Mouse (Mus musculus) fibroblast of lung, adult 2 months (primary cell): ENCODE data around the gene Gm8159.
"Not testable (repeated sequence)": the region's sequence is repeated elsewhere in the genome, so short reads cannot be mapped to it uniquely, and the experiment has no call there.

Source experiments
- DNase-seq: peaks from one replicate; pipeline ENCODE4 v3.0.0-alpha.2; 2011; ENCODE audit warnings: low read depth

Gm8159 gene

DNA sequence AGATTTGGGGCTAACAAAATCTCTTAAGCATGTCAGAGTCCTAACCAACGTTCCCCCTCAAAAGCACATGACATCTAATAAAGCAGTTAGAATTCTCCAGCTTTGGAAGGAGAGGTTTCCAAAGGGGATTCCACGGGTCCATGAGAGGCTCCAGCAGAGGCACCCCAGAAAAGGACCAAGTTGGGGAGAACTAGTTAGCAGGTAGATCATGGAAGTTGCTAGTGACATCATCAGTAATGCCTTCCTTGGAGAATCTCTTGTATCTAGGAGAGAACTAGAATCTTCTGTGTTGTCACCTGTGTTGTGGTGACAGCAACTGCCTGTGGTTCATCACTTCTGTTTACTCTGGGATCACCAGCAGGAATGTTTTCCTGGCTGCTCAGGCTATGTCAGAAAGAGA lies at the start of gene Gm8159:
Gm8159 (plus strand) TSS at position 301 of the 400 bp plus-strand sequence.
- not testable (repeated sequence) for DNase-seq

DNA sequence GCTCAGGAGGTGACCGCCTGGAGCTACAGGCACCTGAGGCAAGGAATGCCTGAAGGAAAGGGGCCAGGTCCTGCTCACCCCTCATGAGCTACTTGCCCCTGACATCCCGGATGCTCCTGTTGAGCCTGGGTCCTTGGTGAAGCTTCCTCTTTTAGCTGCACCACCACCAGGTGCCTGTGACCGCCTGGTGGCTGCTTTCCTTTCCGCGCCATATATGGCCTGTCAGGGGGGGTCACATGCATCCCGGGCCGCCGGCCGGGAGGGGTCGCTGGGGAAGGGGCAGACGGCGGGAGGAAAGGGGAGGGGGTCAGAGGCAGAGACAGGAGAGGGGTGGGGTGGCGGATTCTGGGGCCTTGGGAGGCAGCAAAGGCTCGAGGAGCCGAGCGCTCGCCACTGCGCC lies 17.2 kb downstream of the Gm8159 start:
- not testable (repeated sequence) for DNase-seq

DNA sequence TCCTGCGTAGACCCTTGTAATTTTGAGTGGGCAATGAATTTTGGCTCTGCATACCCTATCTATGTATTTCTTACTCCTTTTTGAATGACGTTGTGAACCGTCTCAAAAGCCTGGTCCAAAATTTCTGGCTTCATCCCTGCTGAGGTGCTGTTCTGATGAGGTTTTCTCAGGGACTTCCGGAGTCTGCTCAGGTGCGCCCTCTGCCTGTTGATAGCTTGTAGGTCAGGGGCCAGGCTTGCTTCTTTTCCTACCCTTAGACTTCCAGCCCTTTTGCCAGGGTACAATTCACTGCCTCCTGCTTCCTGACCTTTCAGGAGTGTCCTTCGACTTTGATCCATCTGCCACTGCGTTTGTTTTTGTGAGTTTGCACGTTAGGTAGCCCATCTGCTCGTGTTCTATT lies 18.2 kb downstream of the Gm8159 start:
- DNase-seq, result not testable (repeated sequence)

DNA sequence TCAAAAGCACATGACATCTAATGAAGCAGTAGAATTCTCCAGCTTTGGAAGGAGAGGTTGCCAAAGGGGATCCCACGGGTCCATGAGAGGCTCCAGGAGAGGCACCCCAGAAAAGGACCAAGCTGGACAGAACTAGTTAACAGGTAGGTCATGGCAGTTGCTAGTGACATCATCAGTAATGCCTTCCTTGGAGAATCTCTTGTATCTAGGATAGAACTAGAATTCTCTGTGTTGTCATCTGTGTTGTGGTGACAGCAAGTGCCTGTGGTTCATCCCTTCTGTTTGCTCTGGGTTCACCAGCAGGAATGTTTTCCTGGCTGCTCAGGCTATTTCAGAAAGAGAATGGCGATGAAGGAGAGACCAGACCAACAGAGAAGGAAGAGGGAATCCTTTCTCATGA lies 31.7 kb downstream of the Gm8159 start, which contains the start of gene Gm3239:
Gm3239 (plus strand) TSS at position 301 of the 400 bp plus-strand sequence.
- not testable (repeated sequence) for DNase-seq
